Comparison of ENCODE assay signal across 21 mouse cellular contexts in genomic region chr6:136763912-136764311, GRCm38 (mm10). TPM values are rescaled to one million over a fixed set of nuclear protein-coding genes. Genes with fewer than 3 reads are reported as not detected.
A peak's percentile ranks its signal among the peaks of the same experiment; 100 is the strongest.
DNase-seq lines count a peak whose midpoint lies in the region; ATAC-seq and TF ChIP-seq lines count a peak whose summit lies in the region.
"Had no signal": no experiment of that assay in that cellular context is flagged by ENCODE, and none has a peak within 500 bp of the region (broad histone marks: within the 10 kb centered on the region; RNA-seq: fewer than 3 reads in every experiment).

No protein-coding gene starts in this region.

- no peaks in the 10 kb centered on the region for H3K9me3 ChIP-seq in heart, postnatal 0 days (replicated peaks; ENCODE audit: control insufficient read depth, low read length)
- no peaks in the 10 kb centered on the region for H3K9me3 ChIP-seq in lung, embryonic 16.5 days (ENCODE audit: control insufficient read depth, low read length)
- H3K9me3 ChIP-seq: limb, embryonic 12.5 days; liver, embryonic 15.5 days; midbrain, embryonic 10.5 days had no signal

- no peak for TF ChIP-seq CTCF in heart, postnatal 0 days (IDR thresholded peaks at IDR 0.05; ENCODE audit: low read depth)
- TF ChIP-seq CTCF in brain, embryonic 14.5 days (IDR thresholded peaks at IDR 0.05; ENCODE audit: borderline replicate concordance, extremely low read depth, insufficient read depth, insufficient read length), result no peak

- H3K27me3 ChIP-seq in heart, postnatal 0 days (ENCODE audit: control insufficient read depth, insufficient read depth, low read length), result no peaks in the 10 kb centered on the region
- no peaks in the 10 kb centered on the region for H3K27me3 ChIP-seq in lung, embryonic 16.5 days (ENCODE audit: control insufficient read depth, insufficient read depth, low read depth, low read length)
- H3K27me3 ChIP-seq: limb, embryonic 12.5 days; liver, embryonic 15.5 days had no signal

- H3K9ac ChIP-seq in heart, postnatal 0 days (replicated peaks; ENCODE audit: low read depth, low read length), result no peak overlapping the region
- H3K9ac ChIP-seq in lung, embryonic 16.5 days (ENCODE audit: low read length), result no peak overlapping the region
- H3K9ac ChIP-seq: limb, embryonic 12.5 days; liver, embryonic 15.5 days had no signal

- WGBS in heart, postnatal 0 days, result 4% methylated on average over 1 of the region's 1 CpGs
- 6% methylated on average over 1 of the region's 1 CpGs for WGBS in lung, embryonic 16.5 days

- TF ChIP-seq EP300 in heart, postnatal 0 days (IDR thresholded peaks at IDR 0.05; ENCODE audit: low read depth), result no peak

- ATAC-seq in heart, postnatal 0 days (ENCODE audit: insufficient read depth, low read depth), result peak; percentile 14; the same call in 1 of the 2 replicates
- ATAC-seq in lung, embryonic 16.5 days (ENCODE audit: low read depth), result peak; percentile 96
- ATAC-seq: forebrain, embryonic 14.5 days; intestine, embryonic 16.5 days had no signal

- no peak for DNase-seq in heart, postnatal 0 days (ENCODE audit: low spot score)
- no peak for DNase-seq in heart, postnatal 36 days
- DNase-seq in lung, postnatal 25 days (ENCODE audit: low spot score), result no peak
- DNase-seq in brain, embryonic 14.5 days (ENCODE audit: low read depth), result peak; percentile 34
- peak; percentile 39 for DNase-seq in lung, postnatal 14 days
- DNase-seq in kidney, adult 18-20 months, result no peak
- DNase-seq: adrenal gland, postnatal 10 days; cerebellum, adult 8-10 months; heart, adult 18-20 months; right cerebral cortex, postnatal 14 days; thymus, adult 18-20 months had no signal

- peaks cover 10% of the 10 kb centered on the region for H3K4me1 ChIP-seq in heart, postnatal 0 days (ENCODE audit: control insufficient read depth, insufficient read depth)
- H3K4me1 ChIP-seq in lung, embryonic 16.5 days (replicated peaks; ENCODE audit: control insufficient read depth, insufficient read depth, low read length), result peaks cover 10% of the 10 kb centered on the region
- H3K4me1 ChIP-seq: limb, embryonic 12.5 days; liver, embryonic 15.5 days; midbrain, embryonic 10.5 days had no signal

- intact Hi-C loops in heart, postnatal 36 days (cut with DNase I), result no loop called here

- TF ChIP-seq POLR2A in brain, embryonic 14.5 days (IDR thresholded peaks at IDR 0.05; ENCODE audit: borderline replicate concordance, extremely low read depth, insufficient read depth, insufficient read length, poor library complexity, severe bottlenecking), result no peak

- H3K36me3 ChIP-seq in heart, postnatal 0 days (replicated peaks; ENCODE audit: control insufficient read depth, insufficient read depth, low read length), result no peaks in the 10 kb centered on the region
- no peaks in the 10 kb centered on the region for H3K36me3 ChIP-seq in lung, embryonic 16.5 days (ENCODE audit: control insufficient read depth, insufficient read depth, low read length)
- H3K36me3 ChIP-seq: limb, embryonic 12.5 days; liver, embryonic 15.5 days; midbrain, embryonic 10.5 days had no signal

- H3K4me3 ChIP-seq in heart, postnatal 0 days (ENCODE audit: low read depth, low read length), result no peak overlapping the region
- H3K4me3 ChIP-seq in lung, embryonic 16.5 days (ENCODE audit: low read length), result no peak overlapping the region
- H3K4me3 ChIP-seq: layer of hippocampus, adult 2 months; left cerebral cortex, adult 2 months; limb, embryonic 12.5 days; liver, embryonic 15.5 days; midbrain, embryonic 10.5 days had no signal

- no peak overlapping the region for H3K27ac ChIP-seq in heart, postnatal 0 days (ENCODE audit: low read depth)
- no peak overlapping the region for H3K27ac ChIP-seq in lung, embryonic 16.5 days (ENCODE audit: low read length)
- H3K27ac ChIP-seq: kidney, postnatal 0 days; layer of hippocampus, adult 2 months; left cerebral cortex, adult 2 months; limb, embryonic 12.5 days; liver, embryonic 15.5 days; midbrain, embryonic 10.5 days had no signal

- no peak overlapping the region for H3K4me2 ChIP-seq in heart, postnatal 0 days (ENCODE audit: low read depth, low read length)
- H3K4me2 ChIP-seq in lung, embryonic 16.5 days (ENCODE audit: low read depth, low read length), result no peak overlapping the region
- H3K4me2 ChIP-seq: limb, embryonic 12.5 days; liver, embryonic 15.5 days had no signal

RNA-seq across cellular contexts. Expression of gene Gucy2c, which starts 17.7 kb away (rescaled TPM):
- total RNA-seq in heart, postnatal 0 days (2014; rRNA removed; ENCODE audit: low replicate concordance), result not detected in 2 replicates
- not detected in 2 replicates for polyA plus RNA-seq in heart, postnatal 0 days (2015; fragmentation: Nextera tagmentation; extraction: Ambion mirVana)
- not detected for total RNA-seq in heart, postnatal 36 days (2021)
- 0.13 and 0.21 TPM in 2 replicates for polyA plus RNA-seq in lung, embryonic 16.5 days (2015; fragmentation: Nextera tagmentation; extraction: Ambion mirVana)
- 0.26 and 0.34 TPM in 2 replicates for polyA plus RNA-seq in brain, embryonic 14.5 days (2012; rRNA removed)
- total RNA-seq: gastrocnemius, adult 18-20 months; heart, adult 18-20 months had no signal
- polyA plus RNA-seq: limb, embryonic 12.5 days had no signal

RNA-seq across cellular contexts. Expression of gene Hist4h4, which starts 40.3 kb away (rescaled TPM):
- 88.7 and 119 TPM in 2 replicates for total RNA-seq in heart, postnatal 0 days (2014; rRNA removed; ENCODE audit: low replicate concordance)
- 0.34 and 0.37 TPM in 2 replicates for polyA plus RNA-seq in heart, postnatal 0 days (2015; fragmentation: Nextera tagmentation; extraction: Ambion mirVana)
- total RNA-seq in heart, postnatal 36 days (2021), result 1 to 10 TPM; 8.2 to 8.5 TPM
- polyA plus RNA-seq in lung, embryonic 16.5 days (2015; fragmentation: Nextera tagmentation; extraction: Ambion mirVana), result 0.93 and 1.1 TPM in 2 replicates
- polyA plus RNA-seq in brain, embryonic 14.5 days (2012; rRNA removed), result 1.5 and 1.7 TPM in 2 replicates

RNA-seq across cellular contexts. Expression of gene H2afj, which starts 44.1 kb away (rescaled TPM):
- total RNA-seq in heart, postnatal 0 days (2014; rRNA removed; ENCODE audit: low replicate concordance), result 13.1 and 19.3 TPM in 2 replicates
- 88.8 and 88.9 TPM in 2 replicates for polyA plus RNA-seq in heart, postnatal 0 days (2015; fragmentation: Nextera tagmentation; extraction: Ambion mirVana)
- total RNA-seq in heart, postnatal 36 days (2021), result 10 to 100 TPM; 29.9 to 30.9 TPM
- polyA plus RNA-seq in lung, embryonic 16.5 days (2015; fragmentation: Nextera tagmentation; extraction: Ambion mirVana), result 121 and 141 TPM in 2 replicates
- 76.9 and 114 TPM in 2 replicates for polyA plus RNA-seq in brain, embryonic 14.5 days (2012; rRNA removed)

Comparison
In these comparisons a context has a peak if more than half of its experiments do, and no peak if none do; other contexts are left out.
1. DNase-seq: peak in brain, embryonic 14.5 days (single experiment) and lung, postnatal 14 days (single experiment); none in heart, postnatal 0 days (single experiment), heart, postnatal 36 days (0 of 2), lung, postnatal 25 days (single experiment) and kidney, adult 18-20 months (single experiment).